Mouse (Mus musculus) cortical plate, adult 2 months (tissue): ENCODE measurements at regions not wholly inside any gene's neighbourhood (a gene's known extent, or its start where the extent isn't known, plus 50 kb on each side); places are given as distances from the start of the nearest gene placed in this dataset.

Experiments used
- H3K27ac ChIP-seq: fragments of 200-500 bp; 2 replicates; pipeline ENCODE4 v1.5.1; 2012; ENCODE audit warnings: low read length, control low read depth, inconsistent platforms; ENCODE audit not compliant: insufficient read depth
- H3K4me1 ChIP-seq: fragments of 200-500 bp; 2 replicates; pipeline ENCODE4 v1.6.1; 2011; ENCODE audit warnings: low read length; ENCODE audit not compliant: control insufficient read depth, insufficient read depth
- H3K4me3 ChIP-seq: fragments of 200-500 bp; 2 replicates; pipeline ENCODE4 v1.5.1; 2011; ENCODE audit warnings: mild to moderate bottlenecking, low read length, control low read depth; ENCODE audit not compliant: insufficient read depth
- CTCF ChIP-seq: fragments of 200-500 bp; IDR thresholded peaks from 2 replicates; pipeline ENCODE4 v1.5.1; 2011; ENCODE audit warnings: mild to moderate bottlenecking, control low read depth, low read length; ENCODE audit not compliant: insufficient read depth; ENCODE audit errors: extremely low read depth
- POLR2A ChIP-seq: fragments of 200-500 bp; IDR thresholded peaks from 2 replicates; pipeline ENCODE4 v1.6.1; 2011; ENCODE audit warnings: mild to moderate bottlenecking, low read length, control low read depth; ENCODE audit not compliant: insufficient read depth; ENCODE audit errors: extremely low read depth

DNA sequence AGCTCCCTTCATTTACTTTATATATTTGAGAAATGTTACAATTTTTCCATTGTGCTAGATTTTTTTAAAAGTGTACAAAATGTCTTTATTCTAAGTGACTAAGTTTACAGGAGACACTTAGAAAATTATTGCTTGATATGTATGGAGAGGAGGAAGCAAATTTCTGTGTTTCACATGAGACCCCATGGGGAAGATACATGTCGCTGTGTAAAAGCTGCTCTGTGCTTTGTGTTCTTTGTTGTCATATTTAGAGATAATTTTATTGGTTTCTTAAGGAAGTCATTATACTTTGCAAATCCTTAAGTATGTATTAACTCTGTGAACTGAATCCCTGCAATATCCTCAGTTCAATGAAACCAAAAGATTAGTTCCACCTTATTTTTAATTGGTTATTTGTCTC, 406.0 kb upstream of the 1700003H04Rik start:
- Histone ChIP-seq H3K27ac (no peak overlapping the region), H3K4me3 (no peak overlapping the region), H3K4me1 (no peaks in the 10 kb centered on the region)
- no peak for TF ChIP-seq POLR2A
- TF ChIP-seq CTCF: no peak

DNA sequence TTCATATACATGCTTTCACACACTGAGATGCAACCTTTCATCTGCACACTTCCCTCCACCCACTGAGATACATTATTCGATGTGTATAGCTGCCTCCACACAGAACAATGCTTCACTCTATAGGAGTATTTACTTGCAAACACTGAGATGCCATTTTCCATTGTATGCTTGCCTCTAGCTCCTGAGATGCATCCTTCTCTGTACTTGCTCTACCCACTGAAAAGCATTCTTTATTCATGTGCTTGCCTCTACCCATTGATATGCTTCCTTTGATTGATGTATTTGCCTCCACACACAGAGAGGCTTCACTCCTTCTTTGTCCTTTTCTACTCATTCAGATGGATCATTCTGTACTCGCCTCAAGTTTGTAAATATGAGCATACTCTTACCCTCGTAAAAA, 405.6 kb upstream of the 1700003H04Rik start:
- H3K4me3 ChIP-seq: no peak overlapping the region
- H3K27ac ChIP-seq: no peak overlapping the region
- no peak for TF ChIP-seq POLR2A
- TF ChIP-seq CTCF: no peak
- no peaks in the 10 kb centered on the region for H3K4me1 ChIP-seq

DNA sequence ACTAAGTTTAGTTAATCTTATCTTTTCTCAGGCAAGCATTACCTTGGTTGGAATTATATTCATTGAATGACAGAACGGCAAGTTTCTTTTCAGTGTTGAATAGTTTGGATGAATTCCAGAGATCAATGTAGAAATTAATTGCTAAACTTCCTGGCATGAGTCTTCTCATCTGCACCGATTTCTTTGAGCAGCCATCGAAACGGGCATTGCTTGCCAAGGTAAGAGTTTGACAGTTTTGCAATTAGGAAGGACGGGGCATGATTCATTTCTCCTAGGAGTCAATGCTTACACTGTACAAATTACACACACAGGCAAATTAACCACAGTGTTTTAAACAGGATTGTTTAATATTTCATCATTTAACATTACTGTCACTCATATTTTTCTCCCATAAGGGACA, 404.5 kb upstream of the 1700003H04Rik start:
- no peaks in the 10 kb centered on the region for H3K4me1 ChIP-seq
- no peak overlapping the region for H3K27ac ChIP-seq
- TF ChIP-seq POLR2A (no peak), CTCF (no peak)
- H3K4me3 ChIP-seq: no peak overlapping the region

DNA sequence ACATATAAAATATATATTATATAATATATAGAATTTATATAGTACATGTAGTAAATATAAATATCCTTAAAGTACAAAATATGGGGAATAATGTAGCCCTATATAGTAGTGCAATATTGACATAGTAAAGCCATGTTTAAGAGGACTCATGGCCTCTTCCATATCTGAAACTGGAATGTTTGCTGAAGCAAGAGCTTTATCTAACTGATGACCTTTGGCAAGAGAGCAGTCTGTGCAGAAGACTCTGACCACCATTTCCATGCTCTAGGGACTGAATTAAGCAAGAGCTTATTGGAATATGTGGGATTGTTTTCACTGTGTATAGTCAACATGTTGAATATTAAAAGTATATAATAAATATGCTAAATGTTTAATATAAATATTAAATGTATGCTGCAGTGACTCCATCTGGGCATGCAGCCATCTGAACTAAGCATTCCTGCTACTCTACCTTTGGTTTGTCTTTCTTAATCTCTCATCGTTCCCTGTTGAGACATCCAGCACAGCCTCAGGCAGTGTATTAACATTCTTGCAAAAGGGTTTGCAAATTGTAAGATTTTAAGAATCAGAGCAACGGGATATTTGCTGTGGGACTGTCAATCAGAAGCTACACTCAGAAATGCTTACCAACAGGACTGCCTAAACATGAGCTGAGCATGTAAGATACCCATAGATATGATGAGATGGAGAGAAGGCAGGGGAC, 354.4 kb upstream of the 1700003H04Rik start:
- Histone ChIP-seq H3K27ac (no peak overlapping the region), H3K4me1 (no peaks in the 10 kb centered on the region), H3K4me3 (no peak overlapping the region)
- TF ChIP-seq CTCF (no peak), POLR2A (no peak)

DNA sequence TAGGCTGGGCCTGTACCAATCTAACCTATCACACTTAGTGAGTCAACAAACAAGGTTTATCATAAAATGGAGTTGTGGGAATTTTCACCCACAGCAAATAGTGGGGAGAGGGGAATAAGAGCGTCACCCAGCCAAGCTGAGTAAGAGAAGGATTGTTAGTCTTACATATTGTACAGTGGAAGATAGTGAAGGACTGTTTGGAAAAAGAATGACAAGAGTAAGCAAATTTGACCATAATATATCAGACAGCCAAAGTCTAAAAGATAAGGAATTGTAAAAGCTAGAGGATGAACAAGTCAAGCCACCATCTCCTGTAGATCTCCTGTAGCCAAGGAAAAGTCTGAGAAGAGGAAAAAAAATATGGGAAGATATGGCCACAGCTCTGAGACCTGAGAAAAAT, 351.8 kb upstream of the 1700003H04Rik start:
- H3K27ac ChIP-seq: no peak overlapping the region
- H3K4me3 ChIP-seq: no peak overlapping the region
- no peaks in the 10 kb centered on the region for H3K4me1 ChIP-seq
- TF ChIP-seq CTCF (no peak), POLR2A (no peak)

DNA sequence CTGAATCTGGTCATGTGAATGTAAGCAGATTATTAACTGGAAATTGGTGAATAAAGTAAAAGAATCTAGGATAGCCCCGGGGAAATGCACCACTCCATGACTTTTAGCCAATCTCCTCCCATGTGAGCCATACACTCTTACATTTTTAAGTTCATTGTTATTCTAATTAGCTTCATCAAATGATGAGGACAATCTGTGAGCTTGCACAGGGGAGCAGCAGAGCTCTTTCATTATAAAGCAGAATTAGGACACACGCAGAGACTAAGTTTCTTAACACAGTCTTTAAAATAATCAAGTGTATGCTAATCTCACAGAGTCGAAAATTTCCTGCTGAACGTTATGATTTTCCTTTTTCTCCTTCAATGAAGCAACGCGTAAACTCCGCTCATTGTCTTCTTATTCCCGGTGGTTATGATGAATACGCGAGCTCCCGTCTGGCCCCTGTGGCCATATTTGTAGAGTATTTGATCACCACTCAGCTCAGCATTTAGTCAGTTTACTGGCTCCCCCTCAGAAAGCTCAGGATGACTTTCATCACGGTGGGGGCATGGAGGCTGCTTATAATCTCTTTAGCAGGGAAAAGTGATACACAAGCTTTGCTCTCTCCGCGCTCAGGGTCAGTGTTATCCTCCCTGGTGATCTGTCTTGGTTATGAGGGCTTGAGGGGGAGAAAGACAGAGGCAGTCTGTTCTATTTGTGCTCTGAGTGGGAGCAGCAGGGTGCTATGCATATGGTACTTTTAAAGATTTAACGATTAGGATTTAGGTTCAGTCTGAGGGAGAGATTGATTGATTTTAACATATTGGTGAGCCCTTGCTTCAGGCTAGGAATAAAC, 350.1 kb upstream of the 1700003H04Rik start:
- no peak overlapping the region for H3K27ac ChIP-seq
- TF ChIP-seq POLR2A: no peak
- no peak for TF ChIP-seq CTCF
- H3K4me1 ChIP-seq: no peaks in the 10 kb centered on the region
- H3K4me3 ChIP-seq: peak overlapping the region; percentile 19; the same call in 1 of the 2 replicates

DNA sequence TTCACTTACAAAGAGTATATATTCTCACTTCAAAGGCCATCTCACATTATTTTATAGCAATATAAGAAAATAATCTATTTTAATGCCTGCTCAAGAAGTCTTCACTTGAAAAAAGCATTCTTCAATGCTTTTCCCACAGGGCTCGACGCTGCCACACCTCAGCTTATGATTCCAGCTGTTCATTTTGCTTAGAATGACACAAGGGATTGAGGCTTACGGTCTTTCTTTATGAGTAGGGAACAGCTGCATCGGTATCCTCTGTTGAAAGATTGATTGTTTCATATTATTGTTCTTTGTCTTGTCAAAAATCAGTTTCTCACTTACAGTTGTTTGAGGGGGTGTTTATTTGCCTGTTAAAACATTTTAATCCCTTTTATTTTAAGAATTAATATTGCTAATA, 328.0 kb upstream of the 1700003H04Rik start:
- no peaks in the 10 kb centered on the region for H3K4me1 ChIP-seq
- no peak for TF ChIP-seq CTCF
- no peak for TF ChIP-seq POLR2A

More for the DNA sequence above, 328.0 kb upstream of the 1700003H04Rik start:
- no peak overlapping the region for H3K4me3 ChIP-seq
- no peak overlapping the region for H3K27ac ChIP-seq
